Mouse (Mus musculus): ENCODE measurements around the gene Nudt21.

DNA sequence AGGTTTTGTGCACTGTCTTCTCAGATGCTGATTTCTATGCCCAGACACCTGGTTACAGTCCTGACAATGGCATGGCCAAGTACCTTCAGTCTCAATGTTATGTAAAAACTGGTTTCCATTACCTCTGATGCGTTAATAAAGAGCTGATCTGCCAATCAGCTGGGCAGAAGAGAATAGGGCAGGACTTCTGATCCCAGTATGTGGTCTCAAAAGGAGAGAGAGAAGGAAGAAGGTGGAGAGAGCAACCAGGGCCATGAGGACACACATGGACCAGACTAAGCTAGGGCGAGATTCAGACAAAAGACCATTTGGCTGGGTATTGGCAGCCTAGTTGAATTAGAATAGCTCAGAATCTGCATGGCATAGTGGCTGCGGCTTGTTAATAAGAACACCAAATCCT is 3.2 kb downstream of the Nudt21 start:
- TF ChIP-seq POLR2A (IDR thresholded peaks at IDR 0.05; ENCODE audit: low read depth, low read length) (no peak), CTCF (IDR thresholded peaks at IDR 0.05; ENCODE audit: borderline replicate concordance, insufficient read depth, low read length) (no peak)
